Mouse (Mus musculus): ENCODE data around the gene App. TPM values are rescaled to one million over a fixed set of nuclear protein-coding genes. Genes with fewer than 3 reads are reported as not detected.

The App gene
- total RNA-seq, 2 experiments from 2014 or later = 0.83 to 2.8 TPM

GRCm38 (mm10) chr16:85047310-85047709 lies 126.3 kb downstream of the App start:
- ATAC-seq (replicated peaks; ENCODE audit: low FRiP score, low TSS enrichment, poor library complexity, severe bottlenecking) = no peak

DNA sequence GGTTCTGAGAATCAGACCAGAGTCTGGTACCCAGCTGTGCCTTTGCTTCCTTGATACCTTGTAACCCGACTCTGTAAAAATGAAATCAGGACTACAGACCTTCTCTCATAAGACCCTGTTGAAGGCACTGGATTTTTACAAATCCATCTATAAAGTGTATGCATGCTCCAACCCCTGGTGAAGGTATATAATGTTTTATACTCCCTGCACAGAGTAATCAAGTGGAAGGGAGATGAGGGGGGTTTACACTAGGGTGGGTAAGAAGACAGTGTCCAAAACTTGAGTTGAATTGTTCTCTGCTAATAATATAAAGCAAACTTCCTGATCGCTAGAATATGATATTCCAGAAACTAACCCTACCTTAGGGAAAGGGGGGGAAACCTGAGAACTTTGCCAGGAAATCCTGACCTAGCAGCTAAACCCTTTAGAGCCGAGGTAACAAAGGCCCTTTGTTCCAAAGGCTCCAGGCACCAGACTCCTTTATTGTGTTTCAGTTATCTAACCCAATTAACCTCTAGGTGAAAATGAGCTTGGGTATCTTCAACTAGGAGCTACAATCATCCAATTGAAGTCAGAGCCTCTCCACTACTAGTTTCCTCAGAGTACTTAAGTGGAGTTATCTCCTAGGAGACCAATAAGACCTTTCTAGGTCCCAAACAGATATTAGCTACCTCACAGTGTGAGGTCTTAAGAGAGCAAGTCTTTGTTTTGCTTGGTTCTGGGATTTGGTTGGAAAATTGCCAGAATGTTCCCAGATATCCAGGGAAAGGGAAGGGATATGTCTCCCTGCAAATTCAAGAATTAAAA lies 132.2 kb downstream of the App start:
- ATAC-seq (replicated peaks; ENCODE audit: low FRiP score, low TSS enrichment, poor library complexity, severe bottlenecking) = no peak

DNA sequence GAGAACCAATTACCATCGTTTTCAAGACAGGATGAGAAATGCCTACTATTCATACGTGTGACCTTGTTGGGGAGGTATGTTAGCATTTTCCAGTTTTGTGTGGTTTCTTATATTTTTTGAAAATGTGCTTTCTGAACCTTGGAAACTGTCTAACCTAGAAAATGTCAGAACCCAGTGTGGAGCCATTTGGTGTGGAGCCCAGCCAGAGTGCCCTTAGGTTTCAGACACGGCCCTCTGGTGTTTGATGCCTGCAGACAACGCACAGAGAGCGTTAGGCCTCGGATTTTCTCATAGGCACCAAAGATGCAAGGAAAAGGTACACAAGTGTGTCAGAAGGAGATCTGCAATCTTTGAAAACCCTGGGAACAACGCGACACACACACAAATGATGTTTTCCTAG lies 134.8 kb downstream of the App start:
- no peak for ATAC-seq (replicated peaks; ENCODE audit: low FRiP score, low TSS enrichment, poor library complexity, severe bottlenecking)

- ATAC-seq (replicated peaks; ENCODE audit: low FRiP score, low TSS enrichment, poor library complexity, severe bottlenecking) = no peak
These were observed 135.5 kb downstream of the App start for GRCm38 (mm10) chr16:85037969-85038644.

- ATAC-seq (replicated peaks; ENCODE audit: low FRiP score, low TSS enrichment, poor library complexity, severe bottlenecking) = no peak
These were observed 137.8 kb downstream of the App start for GRCm38 (mm10) chr16:85035815-85036214.

DNA sequence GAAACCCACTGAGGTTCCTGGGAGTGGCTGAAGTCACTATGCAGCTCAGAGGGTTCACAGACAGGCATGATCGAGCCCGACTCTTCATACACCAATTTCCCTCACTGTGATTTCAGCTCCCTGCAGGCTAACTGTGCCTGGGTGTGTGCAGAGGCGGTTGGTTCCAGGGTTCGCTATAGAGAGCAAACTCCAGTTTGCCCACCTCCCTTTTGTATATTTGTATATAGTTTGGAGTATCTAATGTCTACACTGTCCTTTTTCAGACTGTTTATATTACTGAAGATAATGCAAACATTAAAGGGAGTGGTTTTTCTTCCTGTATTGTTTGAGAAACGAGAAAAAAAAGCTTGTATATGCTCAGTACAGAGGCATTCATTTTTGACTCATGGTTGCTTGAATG lies 139.8 kb downstream of the App start:
- ATAC-seq (replicated peaks; ENCODE audit: low FRiP score, low TSS enrichment, poor library complexity, severe bottlenecking) = no peak

DNA sequence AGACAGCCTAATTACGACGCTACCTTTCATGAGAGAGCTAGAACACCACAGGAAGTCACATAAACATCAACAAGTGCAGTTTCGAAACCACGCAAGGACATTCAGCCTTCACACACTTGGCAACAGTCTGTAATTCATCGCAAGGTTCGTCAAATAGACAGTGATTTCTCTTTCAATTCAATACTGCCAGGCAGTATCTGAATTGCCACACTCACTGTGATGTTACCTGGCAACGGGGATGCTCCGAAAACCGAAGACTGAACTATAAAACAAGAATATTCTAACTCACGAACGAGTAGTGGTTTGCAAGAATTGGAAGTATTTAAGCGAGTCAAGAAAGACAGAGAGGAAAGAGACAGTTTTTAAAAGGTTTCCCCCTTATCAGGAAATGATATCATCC lies 142.8 kb downstream of the App start:
- ATAC-seq (replicated peaks; ENCODE audit: low FRiP score, low TSS enrichment, poor library complexity, severe bottlenecking) = no peak

DNA sequence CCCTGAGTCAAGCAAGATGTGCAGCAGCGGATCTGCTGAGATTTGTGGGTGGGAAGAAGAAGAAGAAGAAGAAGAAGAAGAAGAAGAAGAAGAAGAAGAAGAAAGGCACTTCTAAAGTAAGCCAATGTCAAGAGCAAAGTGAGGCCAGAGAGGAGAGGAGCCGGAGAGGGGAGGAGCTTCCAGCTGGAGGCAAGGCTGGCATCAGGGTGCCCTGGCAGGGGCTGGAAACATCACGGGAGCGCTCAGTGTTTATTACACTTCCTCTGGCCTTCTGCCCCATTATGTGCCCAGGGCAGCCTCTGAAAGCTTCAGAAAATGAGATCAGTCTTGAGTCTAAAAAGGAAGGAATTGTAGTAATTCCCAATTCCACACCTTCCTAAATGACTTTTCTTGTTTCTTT lies 145.2 kb downstream of the App start:
- no peak for ATAC-seq (replicated peaks; ENCODE audit: low FRiP score, low TSS enrichment, poor library complexity, severe bottlenecking)

DNA sequence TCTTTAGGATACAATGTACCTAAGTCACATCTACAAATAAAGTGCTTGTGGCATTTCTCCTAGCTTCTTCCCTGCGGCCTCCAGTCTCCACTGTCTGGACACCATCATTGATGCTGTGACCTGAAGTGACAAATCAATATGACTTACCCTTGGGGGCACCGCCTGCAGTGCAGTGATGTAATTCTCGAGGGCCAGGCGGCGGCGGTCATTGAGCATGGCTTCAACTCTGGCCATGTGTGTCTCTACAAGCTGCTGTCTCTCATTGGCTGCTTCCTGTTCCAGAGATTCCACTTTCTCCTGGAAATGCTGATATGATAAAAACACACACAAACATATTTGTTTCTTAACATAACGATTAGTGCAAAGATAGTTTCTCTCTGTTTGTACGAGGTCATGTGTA lies 148.9 kb downstream of the App start:
- no peak for ATAC-seq (replicated peaks; ENCODE audit: low FRiP score, low TSS enrichment, poor library complexity, severe bottlenecking)

DNA sequence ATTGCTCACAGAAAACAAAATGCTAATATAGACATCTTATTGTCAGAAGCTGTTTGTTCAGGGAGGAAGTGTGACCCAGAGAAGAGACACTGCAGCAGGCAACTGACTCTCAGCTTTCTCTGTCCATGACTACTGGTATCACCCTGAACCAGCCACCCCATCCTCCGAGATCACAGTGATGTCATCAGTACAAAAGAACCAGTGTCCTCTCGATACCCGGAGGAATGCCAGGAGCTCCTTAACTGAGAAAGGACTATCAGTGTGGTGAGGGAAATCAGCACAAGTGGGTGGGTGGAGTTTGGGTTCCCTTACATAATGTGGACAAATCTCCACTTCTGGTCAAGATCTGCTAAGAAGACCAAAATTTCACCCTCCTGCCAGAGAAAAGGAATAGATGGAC lies 150.5 kb downstream of the App start:
- no peak for ATAC-seq (replicated peaks; ENCODE audit: low FRiP score, low TSS enrichment, poor library complexity, severe bottlenecking)

GRCm38 (mm10) chr16:85020696-85021323 lies 152.8 kb downstream of the App start:
- ATAC-seq (replicated peaks; ENCODE audit: low FRiP score, low TSS enrichment, poor library complexity, severe bottlenecking) = no peak

GRCm38 (mm10) chr16:85019273-85019672 lies 154.3 kb downstream of the App start:
- no peak for ATAC-seq (replicated peaks; ENCODE audit: low FRiP score, low TSS enrichment, poor library complexity, severe bottlenecking)

DNA sequence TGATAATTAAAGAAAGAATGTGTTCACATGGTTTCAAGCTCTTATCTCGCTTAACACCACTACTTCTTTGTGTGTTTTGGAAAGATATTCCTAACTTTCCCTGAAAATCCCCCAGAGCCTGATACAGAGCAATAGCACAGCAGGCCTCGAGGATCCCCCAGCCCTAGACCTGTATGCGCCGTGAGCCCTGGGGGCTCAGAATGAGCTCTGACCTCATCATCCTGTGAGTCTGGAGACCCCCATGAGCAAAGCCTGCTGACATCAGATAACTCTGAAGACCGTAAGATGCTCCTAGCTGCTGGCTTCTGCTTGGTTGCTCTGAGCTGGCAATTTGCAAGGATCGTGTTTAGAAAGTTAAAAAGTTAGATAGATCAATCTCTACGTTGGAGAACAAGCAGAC lies 155.7 kb downstream of the App start:
- 0 out of 2 replicates have a peak, but pooled peaks have one; percentile 47 for ATAC-seq (replicated peaks; ENCODE audit: low FRiP score, low TSS enrichment, poor library complexity, severe bottlenecking)

DNA sequence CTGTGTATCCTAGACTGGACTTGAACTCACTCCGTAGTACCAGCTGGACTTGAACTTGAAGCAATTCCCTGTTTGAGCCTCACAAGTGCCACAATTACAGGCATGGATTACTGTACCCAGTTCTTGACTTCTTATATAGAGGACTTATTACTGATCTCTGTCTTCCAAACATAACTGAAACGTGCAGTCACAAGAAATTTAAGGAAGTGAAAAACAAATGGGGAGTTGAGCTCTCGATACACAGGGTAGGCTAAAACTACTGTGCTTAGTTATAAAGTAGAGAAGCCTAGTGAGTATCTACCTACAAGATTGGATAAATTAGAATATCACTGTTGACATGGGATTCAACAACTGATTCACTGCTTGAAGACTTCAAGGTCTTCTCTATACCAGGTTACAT lies 160.9 kb downstream of the App start:
- ATAC-seq (replicated peaks; ENCODE audit: low FRiP score, low TSS enrichment, poor library complexity, severe bottlenecking) = no peak

GRCm38 (mm10) chr16:85012172-85012571 lies 161.4 kb downstream of the App start:
- ATAC-seq (replicated peaks; ENCODE audit: low FRiP score, low TSS enrichment, poor library complexity, severe bottlenecking) = no peak

DNA sequence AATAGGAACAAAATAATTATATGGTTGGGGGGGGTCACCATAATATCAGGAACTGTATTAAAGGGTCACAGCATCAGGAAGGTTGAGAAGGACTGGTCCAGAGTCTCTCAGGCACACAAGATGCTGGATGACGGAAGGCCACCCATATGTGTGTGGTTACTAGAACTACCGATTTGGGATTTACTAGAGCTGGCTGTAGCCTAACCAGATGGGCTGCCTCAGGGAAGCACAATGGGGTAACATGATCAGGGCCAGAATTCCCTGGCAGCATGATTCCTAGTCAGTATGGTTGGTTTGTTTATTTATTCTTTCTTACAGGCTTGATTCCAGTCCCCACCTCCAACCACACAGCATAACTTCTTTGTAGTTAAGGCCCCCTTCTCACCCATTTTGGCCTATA lies 162.9 kb downstream of the App start:
- no peak for ATAC-seq (replicated peaks; ENCODE audit: low FRiP score, low TSS enrichment, poor library complexity, severe bottlenecking)

DNA sequence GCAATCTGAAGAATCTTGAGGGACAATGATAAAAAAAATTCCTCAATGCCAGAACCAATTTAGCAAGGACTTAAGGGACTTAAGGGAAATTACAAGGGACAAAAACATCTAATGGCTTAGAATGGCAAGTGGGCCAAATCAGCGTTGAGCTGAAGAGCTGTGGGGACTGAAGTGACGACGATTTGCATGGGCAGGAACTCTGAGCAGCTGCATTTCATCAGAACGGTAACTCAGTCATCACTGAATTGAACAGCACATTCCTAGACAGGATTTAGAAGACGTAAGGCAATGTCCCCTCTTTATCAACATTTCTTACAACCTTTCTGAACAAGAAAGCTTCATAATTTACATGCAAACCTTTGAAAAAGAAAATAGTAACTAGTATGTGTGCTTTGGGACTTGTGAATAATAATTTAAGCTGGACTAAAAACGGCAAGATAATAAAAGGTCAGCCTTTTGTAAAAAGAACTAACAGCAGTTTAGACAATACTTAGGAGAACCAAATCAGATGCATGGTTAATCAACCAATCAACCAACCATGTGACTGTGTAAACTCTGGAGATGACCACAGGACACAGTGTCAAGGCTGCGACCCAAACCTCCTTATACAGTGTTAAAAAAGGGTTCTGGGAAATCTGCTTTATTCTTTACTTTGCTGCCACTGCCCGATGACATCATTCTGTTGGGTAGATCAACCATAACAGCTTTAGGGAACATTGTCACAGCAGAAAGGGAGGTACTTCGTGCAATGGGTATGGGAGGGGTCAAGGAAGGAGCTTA lies 164.5 kb downstream of the App start:
- ATAC-seq (replicated peaks; ENCODE audit: low FRiP score, low TSS enrichment, poor library complexity, severe bottlenecking) = no peak

DNA sequence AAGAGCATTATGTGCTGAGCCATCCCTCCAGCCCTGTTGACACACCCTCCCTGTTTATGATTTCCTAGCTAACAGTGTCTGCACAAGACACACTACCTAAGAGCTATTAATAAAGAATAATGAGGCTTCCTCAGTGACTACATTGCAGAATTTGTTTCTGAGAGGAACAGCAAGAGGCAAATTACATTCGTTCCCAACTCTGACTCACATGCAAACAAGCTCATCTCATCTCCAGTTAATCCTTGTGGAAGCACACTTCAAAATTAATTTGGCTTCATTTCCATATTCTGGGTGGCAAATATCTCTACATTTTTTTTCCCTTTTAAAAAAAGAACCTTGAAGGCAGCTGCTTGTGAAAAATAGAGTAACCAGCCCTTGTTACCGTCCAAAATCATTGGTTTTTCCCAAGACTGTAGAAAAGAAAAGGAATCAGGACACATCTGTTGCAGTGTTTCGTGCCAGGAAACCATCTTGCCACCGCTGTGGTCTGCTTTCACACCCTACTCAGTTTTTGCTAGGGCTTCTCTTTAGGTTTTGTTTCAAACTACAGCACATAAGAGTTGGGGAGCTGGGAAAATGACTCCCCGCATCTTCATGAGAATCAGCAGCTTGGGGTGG lies 171.5 kb downstream of the App start:
- ATAC-seq (replicated peaks; ENCODE audit: low FRiP score, low TSS enrichment, poor library complexity, severe bottlenecking) = no peak

- ATAC-seq (replicated peaks; ENCODE audit: low FRiP score, low TSS enrichment, poor library complexity, severe bottlenecking) = no peak
These were observed 173.3 kb downstream of the App start for GRCm38 (mm10) chr16:85000304-85000703.

- ATAC-seq (replicated peaks; ENCODE audit: low FRiP score, low TSS enrichment, poor library complexity, severe bottlenecking) = no peak
These were observed 176.0 kb downstream of the App start for GRCm38 (mm10) chr16:84997551-84997950.

Data from megakaryocyte-erythroid progenitor cell, adult 5-6 weeks (primary cell).